Mouse (Mus musculus): ENCODE data around the gene Bcas3. TPM values are rescaled to one million over a fixed set of nuclear protein-coding genes. Genes with fewer than 3 reads are reported as not detected.
A peak's percentile ranks its signal among the peaks of the same experiment; 100 is the strongest.

Bcas3 gene
- polyA plus RNA-seq, 1 experiment from 2014 or later = 30.6 TPM

DNA sequence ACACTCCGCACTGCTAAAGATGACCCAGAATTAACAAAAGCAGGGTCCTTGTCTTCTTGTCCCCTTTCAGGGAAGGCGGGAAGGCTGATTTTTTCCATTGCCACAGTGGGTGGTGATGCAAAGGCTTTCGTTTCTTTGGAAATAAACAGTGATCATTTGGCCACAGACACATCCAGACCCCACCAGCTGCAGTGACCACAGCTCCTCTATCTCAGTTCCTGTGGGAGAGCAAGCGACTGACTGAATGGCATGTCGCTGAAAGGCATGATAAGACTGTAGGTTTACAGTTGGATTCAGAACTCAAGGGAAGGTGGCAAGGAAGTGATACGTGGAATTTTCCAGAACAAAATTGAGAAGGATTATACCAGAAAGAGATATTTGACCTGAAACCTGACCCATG, 371.2 kb downstream of the Bcas3 start:
- Histone ChIP-seq H3K36me3 (ENCODE audit: control insufficient read depth, insufficient read depth, low read length) (no peaks in the 10 kb centered on the region), H3K27ac (ENCODE audit: low read depth, low read length) (no peak overlapping the region), H3K27me3 (ENCODE audit: control insufficient read depth, insufficient read depth, low read length) (no peaks in the 10 kb centered on the region), H3K9me3 (ENCODE audit: control insufficient read depth, low read length) (no peaks in the 10 kb centered on the region), H3K4me3 (ENCODE audit: low read length) (no peak overlapping the region), H3K9ac (ENCODE audit: low read depth, low read length) (no peak overlapping the region), H3K4me2 (replicated peaks; ENCODE audit: low read depth, low read length) (no peak overlapping the region), H3K4me1 (ENCODE audit: control insufficient read depth, insufficient read depth, low read length) (peaks cover 10% of the 10 kb centered on the region; the same call in 1 of the 2 replicates)
- 87% methylated on average over 6 of the region's 6 CpGs for WGBS
- ATAC-seq (ENCODE audit: low FRiP score, low TSS enrichment) = no peak

GRCm38 (mm10) chr11:85729725-85730124, 376.8 kb downstream of the Bcas3 start:
- no peak for ATAC-seq (ENCODE audit: low FRiP score, low TSS enrichment)
- no peaks in the 10 kb centered on the region for H3K27me3 ChIP-seq (ENCODE audit: control insufficient read depth, insufficient read depth, low read length)
- no peak overlapping the region for H3K4me3 ChIP-seq (ENCODE audit: low read length)
- no peak overlapping the region for H3K9ac ChIP-seq (ENCODE audit: low read depth, low read length)
- 54% methylated on average over 2 of the region's 2 CpGs for WGBS
- H3K36me3 ChIP-seq (ENCODE audit: control insufficient read depth, insufficient read depth, low read length) = no peaks in the 10 kb centered on the region
- H3K4me2 ChIP-seq (replicated peaks; ENCODE audit: low read depth, low read length) = no peak overlapping the region
- no peak overlapping the region for H3K27ac ChIP-seq (ENCODE audit: low read depth, low read length)
- H3K4me1 ChIP-seq (ENCODE audit: control insufficient read depth, insufficient read depth, low read length) = no peaks in the 10 kb centered on the region
- no peaks in the 10 kb centered on the region for H3K9me3 ChIP-seq (ENCODE audit: control insufficient read depth, low read length)

- no peak for ATAC-seq (ENCODE audit: low FRiP score, low TSS enrichment)
- 0 out of 2 replicates have a peak overlapping the region, but pooled peaks have one; percentile 24 for H3K27ac ChIP-seq (ENCODE audit: low read depth, low read length)
- H3K4me2 ChIP-seq (replicated peaks; ENCODE audit: low read depth, low read length) = no peak overlapping the region
- no peaks in the 10 kb centered on the region for H3K27me3 ChIP-seq (ENCODE audit: control insufficient read depth, insufficient read depth, low read length)
- no peaks in the 10 kb centered on the region for H3K36me3 ChIP-seq (ENCODE audit: control insufficient read depth, insufficient read depth, low read length)
- no peak overlapping the region for H3K9ac ChIP-seq (ENCODE audit: low read depth, low read length)
- H3K4me3 ChIP-seq (ENCODE audit: low read length) = no peak overlapping the region
- H3K9me3 ChIP-seq (ENCODE audit: control insufficient read depth, low read length) = no peaks in the 10 kb centered on the region
- 54% methylated on average over 4 of the region's 4 CpGs for WGBS
- H3K4me1 ChIP-seq (ENCODE audit: control insufficient read depth, insufficient read depth, low read length) = peaks cover 16% of the 10 kb centered on the region
Measured at GRCm38 (mm10) chr11:85732462-85733012, 379.6 kb downstream of the Bcas3 start.

DNA sequence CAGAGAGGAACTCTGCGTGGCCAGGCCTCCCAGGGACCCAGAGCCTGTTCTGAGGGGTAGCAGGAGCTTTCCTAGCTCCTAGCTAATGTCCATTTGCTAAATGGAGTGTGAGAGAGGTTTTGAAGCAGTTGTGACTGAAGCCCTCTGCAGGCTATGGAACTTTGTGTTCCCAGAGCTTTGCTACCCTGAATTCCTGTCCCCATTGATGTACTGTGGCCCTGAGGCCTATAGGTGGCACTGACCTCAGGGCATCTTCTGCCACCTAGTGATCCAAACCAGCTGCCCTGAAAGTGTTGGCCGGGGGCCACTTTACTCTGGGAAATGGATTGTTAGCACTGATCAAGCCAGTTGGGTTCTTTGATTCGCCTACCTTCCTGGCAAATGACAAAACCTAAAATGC, 380.6 kb downstream of the Bcas3 start:
- peaks cover 18% of the 10 kb centered on the region for H3K4me1 ChIP-seq (ENCODE audit: control insufficient read depth, insufficient read depth, low read length)
- no peaks in the 10 kb centered on the region for H3K9me3 ChIP-seq (ENCODE audit: control insufficient read depth, low read length)
- H3K27ac ChIP-seq (ENCODE audit: low read depth, low read length) = 0 out of 2 replicates have a peak overlapping the region, but pooled peaks have one; percentile 1
- no peak overlapping the region for H3K9ac ChIP-seq (ENCODE audit: low read depth, low read length)
- H3K27me3 ChIP-seq (ENCODE audit: control insufficient read depth, insufficient read depth, low read length) = no peaks in the 10 kb centered on the region
- H3K4me2 ChIP-seq (replicated peaks; ENCODE audit: low read depth, low read length) = no peak overlapping the region
- no peak overlapping the region for H3K4me3 ChIP-seq (ENCODE audit: low read length)
- no peaks in the 10 kb centered on the region for H3K36me3 ChIP-seq (ENCODE audit: control insufficient read depth, insufficient read depth, low read length)
- WGBS = 58% methylated on average over 3 of the region's 3 CpGs
- no peak for ATAC-seq (ENCODE audit: low FRiP score, low TSS enrichment)

DNA sequence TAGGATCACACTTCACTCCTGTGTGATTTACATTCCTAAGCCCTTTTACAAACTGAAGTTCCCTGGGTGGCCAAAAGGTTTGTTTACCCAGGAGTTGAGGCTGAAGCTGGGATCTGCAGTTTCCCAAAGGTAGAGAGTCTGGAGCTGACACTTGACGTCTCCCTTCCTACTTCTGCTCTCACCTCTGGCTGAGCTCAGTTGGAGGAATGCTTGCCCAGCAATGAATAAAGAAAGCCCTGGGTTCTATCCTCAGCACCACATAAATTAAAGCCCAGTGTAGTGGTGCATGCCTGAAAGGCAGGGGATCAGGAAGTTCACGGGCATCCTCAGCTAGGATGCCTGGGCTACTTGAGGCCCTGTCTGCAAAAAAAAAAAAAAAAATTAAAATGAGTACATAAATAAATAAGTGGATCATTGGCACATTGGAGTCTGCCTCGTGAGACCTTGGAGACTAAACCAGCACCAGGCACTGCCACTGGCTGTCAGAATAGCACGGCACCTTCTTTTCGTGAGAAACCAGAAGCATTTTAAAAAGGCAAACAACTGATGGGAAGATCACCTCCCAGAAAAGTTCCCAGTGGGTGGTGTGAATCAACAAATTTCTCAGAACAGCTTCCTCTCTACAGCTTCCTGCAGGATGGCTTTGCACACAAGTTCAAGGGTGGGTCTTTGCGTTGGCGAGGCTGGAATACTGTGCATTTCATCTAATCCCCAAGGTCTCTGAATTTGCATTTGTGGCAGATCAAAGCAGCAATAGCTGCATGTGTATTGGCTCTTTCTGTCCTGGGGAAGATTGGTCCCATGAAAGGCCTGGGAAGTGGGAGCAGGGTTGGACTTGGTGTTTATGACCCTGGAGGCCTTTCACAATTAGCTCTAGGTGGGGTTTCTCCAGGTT, 381.6 kb downstream of the Bcas3 start:
- Histone ChIP-seq H3K9me3 (ENCODE audit: control insufficient read depth, low read length) (no peaks in the 10 kb centered on the region), H3K4me1 (ENCODE audit: control insufficient read depth, insufficient read depth, low read length) (peaks cover 24% of the 10 kb centered on the region), H3K4me3 (ENCODE audit: low read length) (no peak overlapping the region), H3K27ac (ENCODE audit: low read depth, low read length) (0 out of 2 replicates have a peak overlapping the region, but pooled peaks have one; percentile 8), H3K4me2 (replicated peaks; ENCODE audit: low read depth, low read length) (no peak overlapping the region), H3K9ac (ENCODE audit: low read depth, low read length) (no peak overlapping the region), H3K27me3 (ENCODE audit: control insufficient read depth, insufficient read depth, low read length) (no peaks in the 10 kb centered on the region), H3K36me3 (ENCODE audit: control insufficient read depth, insufficient read depth, low read length) (no peaks in the 10 kb centered on the region)
- no peak for ATAC-seq (ENCODE audit: low FRiP score, low TSS enrichment)
- WGBS = 51% methylated on average over 7 of the region's 7 CpGs

- Histone ChIP-seq H3K4me2 (replicated peaks; ENCODE audit: low read depth, low read length) (no peak overlapping the region), H3K9me3 (ENCODE audit: control insufficient read depth, low read length) (no peaks in the 10 kb centered on the region), H3K9ac (ENCODE audit: low read depth, low read length) (no peak overlapping the region), H3K4me1 (ENCODE audit: control insufficient read depth, insufficient read depth, low read length) (peaks cover 33% of the 10 kb centered on the region), H3K27ac (ENCODE audit: low read depth, low read length) (peak overlapping the region; percentile 53), H3K36me3 (ENCODE audit: control insufficient read depth, insufficient read depth, low read length) (no peaks in the 10 kb centered on the region), H3K4me3 (ENCODE audit: low read length) (no peak overlapping the region), H3K27me3 (ENCODE audit: control insufficient read depth, insufficient read depth, low read length) (no peaks in the 10 kb centered on the region)
- 9% methylated on average over 9 of the region's 9 CpGs for WGBS
- peak; percentile 61 for ATAC-seq (ENCODE audit: low FRiP score, low TSS enrichment)
Measured at GRCm38 (mm10) chr11:85737227-85737626, 384.3 kb downstream of the Bcas3 start.

DNA sequence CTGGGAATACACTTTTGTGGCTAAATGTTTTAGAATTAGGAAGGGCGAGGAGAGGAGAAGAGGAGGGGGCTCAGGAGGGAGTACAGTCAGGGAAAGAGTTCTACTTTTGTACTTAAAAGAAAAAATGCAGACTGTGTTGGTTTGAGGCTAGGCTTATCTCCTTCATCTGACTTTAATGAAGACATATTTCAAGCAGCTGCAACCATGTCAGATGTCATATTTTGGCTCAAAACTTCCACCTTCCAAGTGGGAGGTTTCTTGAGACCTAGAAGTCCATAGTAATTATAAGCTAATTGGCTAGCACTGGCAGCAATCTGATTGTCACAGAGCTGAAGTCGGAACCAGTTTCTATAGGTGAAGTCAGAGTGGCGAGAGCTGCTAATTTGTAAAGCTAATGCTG, 384.9 kb downstream of the Bcas3 start:
- no peak overlapping the region for H3K4me3 ChIP-seq (ENCODE audit: low read length)
- peak overlapping the region; percentile 78 for H3K27ac ChIP-seq (ENCODE audit: low read depth, low read length)
- H3K27me3 ChIP-seq (ENCODE audit: control insufficient read depth, insufficient read depth, low read length) = no peaks in the 10 kb centered on the region
- no peaks in the 10 kb centered on the region for H3K9me3 ChIP-seq (ENCODE audit: control insufficient read depth, low read length)
- peaks cover 33% of the 10 kb centered on the region for H3K4me1 ChIP-seq (ENCODE audit: control insufficient read depth, insufficient read depth, low read length)
- H3K9ac ChIP-seq (ENCODE audit: low read depth, low read length) = no peak overlapping the region
- no peak overlapping the region for H3K4me2 ChIP-seq (replicated peaks; ENCODE audit: low read depth, low read length)
- ATAC-seq (ENCODE audit: low FRiP score, low TSS enrichment) = no peak
- H3K36me3 ChIP-seq (ENCODE audit: control insufficient read depth, insufficient read depth, low read length) = no peaks in the 10 kb centered on the region
- WGBS = 45% methylated on average over 3 of the region's 3 CpGs

- no peak overlapping the region for H3K4me2 ChIP-seq (replicated peaks; ENCODE audit: low read depth, low read length)
- 40% methylated on average over 5 of the region's 5 CpGs for WGBS
- H3K9ac ChIP-seq (ENCODE audit: low read depth, low read length) = no peak overlapping the region
- no peaks in the 10 kb centered on the region for H3K9me3 ChIP-seq (ENCODE audit: control insufficient read depth, low read length)
- peak overlapping the region; percentile 65; the same call in 1 of the 2 replicates for H3K27ac ChIP-seq (ENCODE audit: low read depth, low read length)
- H3K4me1 ChIP-seq (ENCODE audit: control insufficient read depth, insufficient read depth, low read length) = peaks cover 33% of the 10 kb centered on the region
- no peak overlapping the region for H3K4me3 ChIP-seq (ENCODE audit: low read length)
- no peak for ATAC-seq (ENCODE audit: low FRiP score, low TSS enrichment)
- H3K36me3 ChIP-seq (ENCODE audit: control insufficient read depth, insufficient read depth, low read length) = no peaks in the 10 kb centered on the region
- no peaks in the 10 kb centered on the region for H3K27me3 ChIP-seq (ENCODE audit: control insufficient read depth, insufficient read depth, low read length)
Measured at GRCm38 (mm10) chr11:85738585-85738984, 385.6 kb downstream of the Bcas3 start.

All from kidney, embryonic 14.5 days (tissue).